Mouse (Mus musculus) testis, adult 2 months (tissue): ENCODE data around the gene Rap1gap.

ENCODE experiments used
- CTCF ChIP-seq: fragments of 200-500 bp; IDR thresholded peaks from 2 replicates; pipeline ENCODE4 v1.5.1; 2012; ENCODE audit warnings: low read depth, mild to moderate bottlenecking, inconsistent platforms, low read length, moderate library complexity; ENCODE audit not compliant: control insufficient read depth, insufficient read depth, insufficient replicate concordance
- POLR2A ChIP-seq: fragments of 200-500 bp; IDR thresholded peaks from 2 replicates; pipeline ENCODE4 v1.6.1; 2012; ENCODE audit warnings: low read depth, mild to moderate bottlenecking, inconsistent platforms, low read length, moderate library complexity; ENCODE audit not compliant: control insufficient read depth

GRCm38 (mm10) chr4:137717671-137718070 lies 53.1 kb downstream of the Rap1gap start:
- no peak for TF ChIP-seq CTCF
- no peak for TF ChIP-seq POLR2A
